18 mouse cellular contexts compared by ENCODE assay signal in the genomic region with DNA sequence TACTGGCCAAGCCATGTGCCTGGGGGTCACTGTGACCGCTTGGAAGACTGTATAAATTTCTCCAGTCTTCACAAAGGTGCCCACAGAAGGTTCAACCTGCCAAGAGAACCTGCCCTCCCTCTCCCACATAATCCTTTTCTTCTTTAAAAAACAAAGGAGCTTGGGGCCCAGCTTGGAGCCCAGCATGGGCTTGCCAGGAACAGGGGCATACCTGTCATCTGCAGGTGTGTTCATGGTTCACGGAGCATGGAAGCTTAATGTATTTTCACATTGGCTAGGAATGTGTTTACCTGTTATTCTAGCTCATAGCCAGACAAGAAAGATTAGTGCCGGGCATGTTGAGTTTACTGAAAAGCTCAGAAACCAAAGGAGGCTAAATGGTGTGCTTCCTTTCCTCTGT. TPM values are rescaled to one million over a fixed set of nuclear protein-coding genes. Genes with fewer than 3 reads are reported as not detected.
"Had no signal": no experiment of that assay in that cellular context is flagged by ENCODE, and none has a peak within 500 bp of the region (broad histone marks: within the 10 kb centered on the region; RNA-seq: fewer than 3 reads in every experiment).

No protein-coding gene starts in this region.

- H3K4me1 ChIP-seq: midbrain, embryonic 13.5 days; neural tube, embryonic 15.5 days had no signal

- H3K27me3 ChIP-seq: intestine, embryonic 15.5 days; limb, embryonic 13.5 days; midbrain, embryonic 13.5 days; neural tube, embryonic 15.5 days had no signal

- H3K9me3 ChIP-seq: intestine, embryonic 15.5 days; limb, embryonic 13.5 days; midbrain, embryonic 13.5 days; neural tube, embryonic 15.5 days had no signal

- H3K4me2 ChIP-seq: intestine, embryonic 15.5 days; limb, embryonic 13.5 days; midbrain, embryonic 13.5 days; neural tube, embryonic 15.5 days had no signal

- H3K27ac ChIP-seq: intestine, embryonic 15.5 days; limb, embryonic 13.5 days; liver, embryonic 14.5 days; midbrain, embryonic 13.5 days; neural tube, embryonic 15.5 days had no signal

- DNase-seq: left cerebral cortex, postnatal 4 days; lung, adult 18-20 months; right cerebral cortex, adult 18-20 months; right cerebral cortex, postnatal 25 days; thymus, adult 18-20 months; thymus, postnatal 14 days had no signal

- H3K9ac ChIP-seq: intestine, embryonic 15.5 days; limb, embryonic 13.5 days; liver, embryonic 14.5 days; midbrain, embryonic 13.5 days; neural tube, embryonic 15.5 days had no signal

- ATAC-seq: intestine, embryonic 15.5 days; midbrain, embryonic 13.5 days had no signal

- H3K36me3 ChIP-seq: intestine, embryonic 15.5 days; limb, embryonic 13.5 days; midbrain, embryonic 13.5 days; neural tube, embryonic 15.5 days had no signal

- H3K4me3 ChIP-seq: intestine, embryonic 15.5 days; limb, embryonic 13.5 days; midbrain, embryonic 13.5 days; myocyte; neural tube, embryonic 15.5 days had no signal

RNA-seq across cellular contexts. Expression of a gene that starts 32.3 kb away (rescaled TPM):
- polyA plus RNA-seq: intestine, embryonic 15.5 days; large intestine, adult 2 months; limb, embryonic 13.5 days; liver, adult 2 months; liver, embryonic 14.5 days; lung, embryonic 16.5 days; midbrain, embryonic 13.5 days; myocyte; neural tube, embryonic 11.5 days; neural tube, embryonic 15.5 days; small intestine, adult 2 months; urinary bladder, adult 2 months had no signal
